Mouse (Mus musculus) urinary bladder, postnatal 10 days (tissue): Measurements from ENCODE around the gene Aldh1l1.
A peak's percentile ranks its signal among the peaks of the same experiment; 100 is the strongest.

Source experiments
- DNase-seq: peaks from one replicate; pipeline ENCODE4 v3.0.0; 2022; ENCODE audit warnings: low spot score

Gene Aldh1l1

GRCm38 (mm10) chr6:90507443-90507842, 21.2 kb downstream of the Aldh1l1 start:
- no peak for DNase-seq

- DNase-seq = no peak
These were observed 22.0 kb downstream of the Aldh1l1 start for GRCm38 (mm10) chr6:90508197-90508624.

- DNase-seq = no peak
These were observed 22.9 kb downstream of the Aldh1l1 start for GRCm38 (mm10) chr6:90509085-90509484.

GRCm38 (mm10) chr6:90512416-90512815, 26.2 kb downstream of the Aldh1l1 start:
- no peak for DNase-seq

GRCm38 (mm10) chr6:90513074-90513856, 27.0 kb downstream of the Aldh1l1 start:
- no peak for DNase-seq

- DNase-seq = no peak
These were observed 28.1 kb downstream of the Aldh1l1 start for GRCm38 (mm10) chr6:90514369-90514768.

- peak; percentile 65 for DNase-seq
These were observed 28.7 kb downstream of the Aldh1l1 start for GRCm38 (mm10) chr6:90514883-90515405.

- DNase-seq = no peak
These were observed 32.7 kb downstream of the Aldh1l1 start for GRCm38 (mm10) chr6:90518892-90519291.

GRCm38 (mm10) chr6:90519375-90519774, 33.1 kb downstream of the Aldh1l1 start:
- DNase-seq = no peak

GRCm38 (mm10) chr6:90526406-90526805, 40.2 kb downstream of the Aldh1l1 start:
- DNase-seq = no peak

- DNase-seq = no peak
These were observed 43.3 kb downstream of the Aldh1l1 start for GRCm38 (mm10) chr6:90529461-90530046.

- DNase-seq = no peak
These were observed 46.5 kb downstream of the Aldh1l1 start for GRCm38 (mm10) chr6:90532575-90533190.

- no peak for DNase-seq
These were observed 47.3 kb downstream of the Aldh1l1 start for GRCm38 (mm10) chr6:90533505-90533904.

GRCm38 (mm10) chr6:90534701-90535475, 48.7 kb downstream of the Aldh1l1 start:
- DNase-seq = no peak

GRCm38 (mm10) chr6:90536824-90537223, 50.6 kb downstream of the Aldh1l1 start:
- DNase-seq = no peak

GRCm38 (mm10) chr6:90537941-90538340, 51.7 kb downstream of the Aldh1l1 start:
- peak; percentile 41 for DNase-seq

- DNase-seq = no peak
These were observed 53.0 kb downstream of the Aldh1l1 start for GRCm38 (mm10) chr6:90539271-90539670.

GRCm38 (mm10) chr6:90540520-90540919, 54.3 kb downstream of the Aldh1l1 start:
- no peak for DNase-seq

- DNase-seq = no peak
These were observed 55.1 kb downstream of the Aldh1l1 start for GRCm38 (mm10) chr6:90541367-90541772.

GRCm38 (mm10) chr6:90544433-90544832, 58.2 kb downstream of the Aldh1l1 start:
- DNase-seq = no peak

- no peak for DNase-seq
These were observed 60.0 kb downstream of the Aldh1l1 start for GRCm38 (mm10) chr6:90546274-90546673.

- no peak for DNase-seq
These were observed 60.8 kb downstream of the Aldh1l1 start for GRCm38 (mm10) chr6:90547041-90547440.
